Mouse (Mus musculus) layer of hippocampus, adult 9-10 months (tissue): ENCODE data around the gene Ccdc38.

Source experiments
- DNase-seq: peaks from one replicate; pipeline ENCODE4 v3.0.0; 2022; ENCODE audit warnings: low spot score

The Ccdc38 gene

GRCm38 (mm10) chr10:93540431-93541210, at the start of gene Ccdc38:
Gene Ccdc38 (plus strand): TSS chr10:93540632.
- no peak for DNase-seq

GRCm38 (mm10) chr10:93500864-93501263, 39.6 kb upstream of the Ccdc38 start:
- DNase-seq, result no peak

DNA sequence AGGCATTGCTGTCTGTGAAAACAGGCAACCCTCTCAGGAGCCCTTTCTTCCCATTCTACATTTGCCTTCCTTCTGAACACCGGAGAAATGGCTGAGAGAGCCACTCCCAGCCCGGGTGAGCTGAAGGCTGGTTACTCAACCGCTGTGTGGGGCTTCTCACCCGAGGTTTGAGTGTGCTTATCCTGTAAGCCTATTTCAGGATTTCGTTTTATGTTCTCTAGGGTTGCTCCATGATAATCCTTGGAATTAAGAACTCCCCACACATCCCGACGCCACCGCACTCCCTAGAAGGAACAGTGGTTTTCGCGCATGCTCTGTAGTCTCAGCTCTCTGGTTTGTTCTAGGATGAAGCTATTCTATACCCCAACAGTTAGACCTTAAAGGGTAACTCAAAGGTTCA, 39.1 kb upstream of the Ccdc38 start:
- DNase-seq, result no peak

DNA sequence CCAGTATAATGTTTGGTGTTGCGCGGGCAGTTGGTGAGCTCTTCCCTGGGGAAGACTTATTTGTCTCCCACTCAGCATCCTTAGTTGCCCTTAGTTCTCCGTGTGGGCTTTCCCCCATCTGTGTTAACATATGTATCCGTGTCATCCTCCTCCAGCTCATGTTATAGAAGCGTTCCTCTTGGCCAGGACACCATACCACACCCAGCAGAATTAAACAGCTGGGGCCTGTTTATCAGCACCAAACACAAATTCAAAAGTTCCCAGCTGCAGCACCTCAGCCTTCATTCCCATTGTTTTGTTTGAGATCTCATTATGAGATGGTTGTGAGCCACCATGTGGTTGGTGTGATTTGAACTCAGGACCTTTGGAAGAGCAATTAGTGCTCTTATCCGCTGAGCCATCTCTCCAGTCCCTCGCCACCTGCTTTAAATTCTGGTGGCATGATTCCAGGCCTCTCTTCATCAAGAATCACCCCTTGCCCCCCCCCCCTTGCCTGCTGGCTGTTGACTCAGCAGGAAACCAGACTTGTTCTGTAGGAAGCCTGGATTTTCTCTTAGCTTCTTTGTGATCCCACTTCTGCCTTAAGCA, 32.0 kb upstream of the Ccdc38 start:
- no peak for DNase-seq

DNA sequence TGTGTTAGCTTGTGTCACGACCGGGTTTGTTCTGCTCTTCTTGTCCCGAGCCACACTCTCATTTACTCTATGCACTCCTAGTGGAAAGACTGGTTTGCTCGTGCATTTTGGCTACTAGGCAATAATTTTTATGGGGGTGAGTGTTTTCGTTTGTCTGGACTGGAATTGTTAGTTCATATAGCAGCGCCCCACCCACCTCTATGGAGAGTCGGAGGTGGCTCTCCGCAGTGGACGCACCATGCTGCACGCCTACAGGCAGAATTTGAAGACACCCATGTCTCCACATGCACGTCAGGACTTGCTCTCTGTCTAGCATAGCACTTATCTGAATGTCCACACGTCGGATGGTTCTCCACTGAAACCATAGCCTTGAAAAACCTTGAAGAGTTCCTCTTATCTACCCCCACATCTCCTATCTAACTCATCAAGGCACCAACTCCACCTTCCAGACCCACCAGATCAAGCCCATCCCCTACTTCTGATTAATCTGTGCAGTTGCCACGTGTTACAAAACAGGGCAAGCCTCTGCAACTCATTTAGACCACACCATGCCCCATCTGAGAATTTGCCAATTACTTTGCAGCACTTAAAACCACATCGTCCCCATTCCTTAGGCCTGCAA, 30.8 kb upstream of the Ccdc38 start:
- DNase-seq, result no peak

- DNase-seq, result no peak
Observed at GRCm38 (mm10) chr10:93515419-93515818, 25.0 kb upstream of the Ccdc38 start.

DNA sequence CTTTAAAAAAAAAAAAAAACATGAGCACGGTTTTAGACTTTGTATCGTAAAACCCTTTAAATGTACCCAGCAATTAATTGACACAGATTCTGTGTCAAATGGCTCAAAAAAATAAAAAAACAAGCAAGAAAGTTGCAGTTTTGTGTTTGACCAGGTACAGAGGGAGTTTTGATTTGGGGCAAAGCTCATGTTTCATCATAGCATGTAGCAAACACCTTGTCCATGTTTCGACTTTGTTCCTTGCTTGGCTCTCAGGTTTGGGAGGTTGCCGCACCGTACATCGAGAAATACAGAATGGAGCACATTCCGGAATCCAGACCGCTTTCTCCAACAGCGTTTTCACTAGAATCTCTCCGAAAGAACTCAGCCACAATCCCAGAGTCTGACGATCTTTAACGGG, 24.5 kb upstream of the Ccdc38 start:
- DNase-seq, result no peak

DNA sequence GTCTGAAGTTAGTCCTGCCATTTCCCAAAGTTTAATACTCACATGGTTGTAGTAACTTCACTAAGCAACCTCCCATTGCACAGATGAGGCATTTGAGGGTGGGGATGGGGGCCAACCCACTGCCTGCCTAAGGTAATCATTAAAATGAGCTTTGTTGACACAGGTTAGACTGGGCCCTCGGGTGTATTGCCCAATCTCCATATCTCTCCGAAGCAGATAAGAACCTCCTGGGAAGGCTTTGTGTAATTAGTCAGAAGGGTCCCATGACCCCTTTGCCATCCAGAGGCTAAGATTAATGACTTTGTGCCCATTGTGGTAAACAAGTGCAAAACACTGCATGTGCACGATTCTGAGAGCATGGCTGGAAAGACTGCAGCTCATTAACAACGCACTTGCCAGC, 22.7 kb upstream of the Ccdc38 start:
- DNase-seq, result no peak

GRCm38 (mm10) chr10:93518186-93518585, 22.2 kb upstream of the Ccdc38 start:
- DNase-seq, result no peak

DNA sequence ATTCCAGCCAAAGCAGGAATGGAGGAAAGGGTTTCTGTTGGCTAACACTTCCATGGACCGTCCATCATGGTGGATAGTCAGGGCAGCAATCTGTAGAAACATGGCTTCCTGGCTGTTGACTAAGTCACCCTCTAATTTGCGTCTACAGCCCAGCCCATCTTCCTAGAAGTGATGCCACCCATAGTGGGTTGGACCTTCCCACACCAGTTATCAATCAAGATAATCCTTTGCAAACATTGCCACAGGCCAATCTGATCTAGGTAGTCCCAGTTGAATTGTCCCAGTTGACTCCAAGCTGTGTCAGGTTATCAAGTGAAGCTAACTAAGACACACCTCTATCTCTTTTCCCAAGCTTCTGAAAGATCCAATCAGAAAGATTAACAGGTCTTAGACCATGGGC, 21.8 kb upstream of the Ccdc38 start:
- DNase-seq, result no peak

DNA sequence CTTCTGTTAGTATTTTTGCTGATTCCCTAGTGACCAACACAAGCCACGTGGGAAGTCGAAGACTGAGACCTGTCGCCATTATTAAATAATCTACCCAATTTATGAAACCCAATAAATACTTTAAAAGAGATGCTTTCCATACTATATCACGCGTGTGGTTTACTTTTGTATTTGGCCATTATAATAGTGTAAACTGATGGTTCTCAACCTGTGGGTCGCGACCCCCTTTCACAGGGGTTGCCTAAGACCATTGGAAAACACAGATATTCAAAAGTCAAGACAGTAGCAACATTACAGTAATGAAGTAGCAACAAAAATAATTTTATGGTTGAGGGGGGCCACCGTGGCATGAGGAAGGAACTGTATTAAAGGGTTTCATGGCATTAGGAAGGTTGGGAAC, 21.3 kb upstream of the Ccdc38 start:
- DNase-seq, result no peak

DNA sequence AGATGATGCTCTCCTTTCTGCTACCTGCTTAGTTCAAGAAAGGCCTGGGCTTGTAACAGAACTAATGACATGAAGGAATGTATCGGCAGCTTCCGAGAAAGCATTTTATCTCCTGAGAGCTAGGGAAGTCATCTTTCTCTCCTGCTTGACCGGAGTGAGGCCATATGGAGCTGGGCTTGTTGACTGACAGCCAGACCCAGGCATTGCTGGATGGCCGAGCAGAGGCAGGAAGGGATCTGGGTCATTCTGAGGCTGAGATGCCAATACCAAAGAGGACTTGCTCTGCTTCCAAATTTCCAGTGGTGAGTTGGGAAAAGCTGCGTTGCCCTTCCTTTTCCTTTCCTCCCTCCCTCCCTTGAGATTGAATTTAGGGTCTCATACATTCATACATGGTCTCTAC, 20.7 kb upstream of the Ccdc38 start:
- no peak for DNase-seq

- no peak for DNase-seq
Observed at GRCm38 (mm10) chr10:93520994-93521393, 19.4 kb upstream of the Ccdc38 start.

GRCm38 (mm10) chr10:93525329-93525728, 15.1 kb upstream of the Ccdc38 start:
- DNase-seq, result no peak

- no peak for DNase-seq
Observed at GRCm38 (mm10) chr10:93538287-93538686, 2.1 kb upstream of the Ccdc38 start.

- no peak for DNase-seq
Observed at GRCm38 (mm10) chr10:93538818-93539217, 1.6 kb upstream of the Ccdc38 start.

GRCm38 (mm10) chr10:93539775-93540430, 529 bp upstream of the Ccdc38 start, which contains the start of gene Amdhd1:
Gene Amdhd1 (minus strand): TSS chr10:93540033.
- DNase-seq, result no peak

DNA sequence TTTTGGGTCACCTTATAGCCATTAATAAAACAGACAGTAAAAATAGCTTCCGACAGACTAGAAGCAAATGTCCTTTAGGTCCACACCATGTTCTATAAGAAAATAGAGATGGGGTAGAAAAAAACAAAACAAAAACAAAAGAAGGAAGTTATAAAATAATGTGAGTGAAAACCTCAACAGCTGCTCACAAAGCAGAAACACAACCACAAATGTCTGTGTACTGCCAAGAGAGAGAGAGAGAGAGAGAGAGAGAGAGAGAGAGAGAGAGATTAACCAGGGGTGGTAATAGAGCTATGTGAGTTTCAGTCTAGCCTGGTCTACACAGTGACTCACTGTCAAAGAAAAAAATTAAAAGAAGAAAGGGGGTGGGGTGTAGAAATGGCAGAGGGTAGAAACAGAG, 1.2 kb downstream of the Ccdc38 start:
- DNase-seq, result no peak

- no peak for DNase-seq
Observed at GRCm38 (mm10) chr10:93542356-93542755, 1.9 kb downstream of the Ccdc38 start.

DNA sequence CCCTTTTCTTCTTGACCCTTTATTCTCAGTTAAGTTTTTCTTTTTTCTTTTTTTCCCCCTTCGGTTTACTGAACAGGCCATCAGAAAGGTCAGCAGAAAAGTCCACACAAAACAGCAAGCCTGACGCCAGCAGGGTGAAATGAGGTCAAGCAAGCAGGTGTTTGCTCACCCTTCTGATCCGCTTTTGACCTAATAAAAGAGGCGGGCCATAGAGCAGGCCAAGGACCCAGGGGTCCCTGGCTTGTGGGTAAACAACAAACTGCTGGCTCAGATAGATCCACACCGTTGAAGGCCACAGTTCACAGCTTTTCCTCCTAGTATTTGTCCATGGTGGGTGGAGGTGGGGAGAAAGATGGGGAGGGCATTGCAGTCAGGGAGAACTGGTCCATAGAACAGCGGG, 2.7 kb downstream of the Ccdc38 start:
- no peak for DNase-seq

DNA sequence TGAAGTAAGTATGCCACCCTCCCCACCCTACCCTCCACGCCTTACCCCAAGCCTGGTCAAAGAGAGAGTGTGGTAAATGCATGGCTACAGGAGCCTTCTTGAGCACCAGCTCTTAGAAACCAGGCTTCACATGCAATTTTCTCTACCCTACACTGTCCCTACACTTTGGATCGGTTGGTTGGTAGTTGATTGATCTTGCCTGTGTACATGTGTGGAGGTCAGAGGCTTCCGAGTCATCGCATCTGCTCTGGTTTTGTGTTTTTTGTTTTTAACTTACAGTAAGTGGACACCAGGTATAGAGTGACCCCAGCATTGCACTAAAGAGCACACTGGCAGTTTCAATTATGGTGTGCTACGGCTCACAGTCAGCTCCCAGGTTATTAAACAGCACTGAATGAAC, 3.7 kb downstream of the Ccdc38 start:
- no peak for DNase-seq

DNA sequence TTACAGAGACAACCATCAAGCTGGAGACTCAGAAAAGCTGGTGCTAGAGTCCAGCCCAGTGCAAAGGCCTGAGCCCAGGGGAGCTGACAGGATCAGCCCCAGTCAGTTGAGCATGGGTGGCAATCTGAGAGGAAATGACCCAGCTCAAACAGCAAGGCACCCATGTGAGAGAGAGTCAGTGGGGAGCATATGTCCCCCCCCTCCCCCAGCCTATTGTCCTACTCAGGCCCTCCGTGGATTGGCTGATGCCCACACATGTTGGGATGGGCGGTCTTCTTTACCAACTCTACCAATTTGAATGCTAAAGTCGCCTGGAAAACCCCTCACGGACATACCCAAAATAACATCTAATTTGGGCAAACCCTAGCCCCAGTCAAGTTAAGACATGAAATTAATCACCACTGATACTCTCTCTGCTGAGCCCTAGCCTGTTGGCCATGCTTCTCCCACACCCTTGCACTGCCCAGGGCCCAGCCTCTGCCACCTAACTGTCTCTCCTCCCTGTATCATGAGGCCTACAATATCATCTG, 7.4 kb downstream of the Ccdc38 start:
- DNase-seq, result no peak

DNA sequence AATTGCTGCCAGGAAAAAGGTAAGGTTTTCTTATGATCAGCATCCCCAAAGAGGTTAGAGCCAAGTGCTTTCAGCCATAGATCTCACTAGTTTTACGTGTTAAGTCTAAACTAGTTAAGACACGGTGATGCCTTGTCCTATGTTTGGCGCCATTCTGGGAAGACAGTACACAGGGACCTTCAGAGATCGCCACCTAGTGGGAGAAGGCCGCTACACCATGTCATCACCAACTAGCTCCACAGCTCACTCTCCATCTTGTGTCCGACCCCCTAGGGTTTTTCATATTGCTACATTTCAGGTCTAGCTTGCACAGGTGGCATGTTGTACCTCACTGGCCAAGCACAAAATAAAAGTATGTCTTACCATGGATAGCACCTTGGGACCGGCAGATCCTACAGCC, 8.6 kb downstream of the Ccdc38 start:
- DNase-seq, result peak; percentile 52
